Mouse (Mus musculus) right cerebral cortex, adult 18-20 months (tissue): Measurements from ENCODE around the gene Mapk14.

Experiments
- DNase-seq: peaks from one replicate; pipeline ENCODE4 v3.0.0; 2022; ENCODE audit warnings: mixed read lengths

The Mapk14 gene

GRCm38 (mm10) chr17:28797031-28797430, 105.9 kb downstream of the Mapk14 start:
- DNase-seq: no peak
